Mouse (Mus musculus) hindbrain, embryonic 14.5 days (tissue): Measurements from ENCODE around the gene Cmklr1. TPM values are rescaled to one million over a fixed set of nuclear protein-coding genes. Genes with fewer than 3 reads are reported as not detected.

Experiments
- ATAC-seq: fragments of 200-750 bp; cut with Nextera tagmentation; 2 replicates; pipeline ENCODE4 v1.8.0; 2017; ENCODE audit warnings: moderate number of reproducible peaks, mild to moderate bottlenecking, moderate TSS enrichment, moderate library complexity; ENCODE audit not compliant: low FRiP score
- DNase-seq: peaks from one replicate; pipeline ENCODE4 v3.0.0-alpha.2; 2015; ENCODE audit warnings: low spot score
- H3K27ac ChIP-seq: fragments of 300-500 bp; sonication (generic); 2 replicates; pipeline ENCODE4 v1.5.1; 2014; ENCODE audit warnings: mild to moderate bottlenecking, moderate library complexity
- H3K27me3 ChIP-seq: fragments of 300-500 bp; sonication (generic); 2 replicates; pipeline ENCODE4 v1.6.1; 2014; ENCODE audit warnings: mild to moderate bottlenecking, low read length, mixed read lengths; ENCODE audit not compliant: control insufficient read depth, insufficient read depth
- H3K36me3 ChIP-seq: fragments of 300-500 bp; sonication (generic); replicated peaks from 2 replicates; pipeline ENCODE4 v1.6.1; 2014; ENCODE audit not compliant: control insufficient read depth, insufficient read depth
- H3K4me1 ChIP-seq: fragments of 300-500 bp; sonication (generic); replicated peaks from 2 replicates; pipeline ENCODE4 v1.6.1; 2014; ENCODE audit warnings: antibody characterized with exemption, low read length, mixed read lengths; ENCODE audit not compliant: control insufficient read depth, insufficient read depth
- H3K4me2 ChIP-seq: fragments of 300-500 bp; sonication (generic); replicated peaks from 2 replicates; pipeline ENCODE4 v1.6.1; 2014; ENCODE audit warnings: mild to moderate bottlenecking, moderate library complexity
- H3K4me3 ChIP-seq: fragments of 300-500 bp; sonication (generic); replicated peaks from 2 replicates; pipeline ENCODE4 v1.5.1; 2014; ENCODE audit warnings: mild to moderate bottlenecking, low read length
- H3K9ac ChIP-seq: fragments of 300-500 bp; sonication (generic); 2 replicates; pipeline ENCODE4 v1.6.1; 2014
- H3K9me3 ChIP-seq: fragments of 300-500 bp; sonication (generic); 2 replicates; pipeline ENCODE4 v1.6.1; 2016; ENCODE audit warnings: low read length; ENCODE audit not compliant: control insufficient read depth
- WGBS: fragments of 180-500 bp; shearing (Covaris S2); extraction: QIAGEN DNeasy Blood & Tissue Kit; methylation state at CpG from one replicate; pipeline ENCODE4 v1.1.7; 2014; 5-methylcytosine and 5-hydroxymethylcytosine counted together
- polyA plus RNA-seq: library from polyadenylated mRNA; unstranded; fragments of >200 nt; fragmentation: Nextera tagmentation; extraction: Ambion mirVana; gene quantifications from 2 replicates; pipeline ENCODE4 v1.2.1, GENCODE M21; 2014

Gene Cmklr1
- polyA plus RNA-seq, 1 experiment from 2014 or later: 2.7 TPM

DNA sequence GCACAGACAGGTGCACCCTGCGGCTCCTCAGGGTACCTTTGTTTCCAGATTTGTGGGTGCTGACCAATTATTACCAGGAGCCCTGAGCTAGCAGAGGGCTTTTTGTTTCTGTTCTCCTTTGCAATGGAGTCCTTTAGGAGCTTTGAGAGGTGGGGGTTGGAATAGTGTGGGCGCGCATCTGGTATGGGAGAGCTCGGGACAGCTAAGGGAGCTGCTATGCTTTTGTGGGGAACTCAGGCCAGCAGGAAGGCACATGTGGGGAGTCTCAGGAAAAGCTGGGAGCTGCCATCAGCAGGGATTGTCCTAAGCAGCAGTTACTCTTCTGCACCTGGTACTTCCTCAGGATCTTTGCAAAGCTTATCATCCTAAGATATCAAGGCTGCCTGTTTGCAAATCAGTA, 71.1 kb downstream of the Cmklr1 start:
- no peaks in the 10 kb centered on the region for H3K36me3 ChIP-seq
- 79% methylated on average over 4 of the region's 4 CpGs for WGBS
- H3K4me1 ChIP-seq: peaks cover 31% of the 10 kb centered on the region
- no peak overlapping the region for H3K4me3 ChIP-seq
- peak overlapping the region; percentile 49 for H3K27ac ChIP-seq
- H3K9me3 ChIP-seq: no peaks in the 10 kb centered on the region
- no peaks in the 10 kb centered on the region for H3K27me3 ChIP-seq
- no peak for ATAC-seq
- no peak for DNase-seq
- no peak overlapping the region for H3K4me2 ChIP-seq
- H3K9ac ChIP-seq: no peak overlapping the region

DNA sequence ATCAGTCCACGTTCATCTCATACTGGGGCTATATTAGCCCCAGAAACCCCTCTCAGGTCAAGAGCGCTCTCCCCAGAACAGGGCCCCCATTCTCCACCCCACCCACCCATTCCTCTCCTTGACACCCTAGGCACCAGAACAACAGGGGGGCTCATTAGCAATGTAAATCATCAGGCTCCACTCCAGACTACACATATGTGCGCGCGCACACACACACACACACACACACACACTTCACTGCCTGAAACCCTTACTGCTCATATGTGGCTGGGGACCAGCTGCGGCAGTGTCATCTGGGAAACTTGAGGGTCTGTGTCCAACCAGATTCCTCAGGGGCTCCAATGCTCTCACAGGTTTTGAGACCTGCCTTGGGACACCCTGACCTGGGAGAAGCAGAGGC, 71.8 kb downstream of the Cmklr1 start:
- Histone ChIP-seq H3K9me3 (no peaks in the 10 kb centered on the region), H3K27me3 (no peaks in the 10 kb centered on the region), H3K27ac (no peak overlapping the region; the same call in 1 of the 2 replicates), H3K4me3 (no peak overlapping the region), H3K36me3 (no peaks in the 10 kb centered on the region), H3K9ac (no peak overlapping the region), H3K4me2 (no peak overlapping the region), H3K4me1 (peaks cover 31% of the 10 kb centered on the region)
- ATAC-seq (no peak; the same call in 1 of the 2 replicates), DNase-seq (no peak)
- WGBS: 63% methylated on average over 6 of the region's 6 CpGs

DNA sequence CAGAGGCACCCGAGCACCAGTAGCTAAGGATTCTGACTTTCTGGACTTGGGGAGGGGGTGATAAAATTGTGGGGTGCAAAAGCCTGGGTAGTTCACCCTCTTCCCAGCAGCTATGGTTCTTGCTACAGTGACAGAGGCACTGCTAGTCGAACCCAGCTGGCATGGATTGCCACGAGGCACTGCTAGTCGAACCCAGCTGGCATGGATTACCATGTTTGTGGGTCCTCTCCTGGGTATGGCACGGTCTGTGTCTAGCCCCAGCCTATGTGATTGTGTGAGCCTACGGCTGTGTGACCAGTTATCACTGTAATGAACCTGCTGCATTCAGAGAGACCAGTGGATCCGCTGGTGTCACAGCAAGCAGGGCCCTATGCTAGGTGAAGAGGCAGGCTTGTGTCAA, 72.7 kb downstream of the Cmklr1 start:
- peak overlapping the region; percentile 42; the same call in 1 of the 2 replicates for H3K9ac ChIP-seq
- DNase-seq: no peak
- H3K27ac ChIP-seq: peak overlapping the region; percentile 38; the same call in 1 of the 2 replicates
- 69% methylated on average over 7 of the region's 7 CpGs for WGBS
- peak overlapping the region; percentile 42 for H3K4me2 ChIP-seq
- ATAC-seq: peak; percentile 49; the same call in 1 of the 2 replicates
- H3K4me1 ChIP-seq: peaks cover 31% of the 10 kb centered on the region
- H3K4me3 ChIP-seq: no peak overlapping the region; the same call in 1 of the 2 replicates
- no peaks in the 10 kb centered on the region for H3K27me3 ChIP-seq
- no peaks in the 10 kb centered on the region for H3K36me3 ChIP-seq
- H3K9me3 ChIP-seq: no peaks in the 10 kb centered on the region

DNA sequence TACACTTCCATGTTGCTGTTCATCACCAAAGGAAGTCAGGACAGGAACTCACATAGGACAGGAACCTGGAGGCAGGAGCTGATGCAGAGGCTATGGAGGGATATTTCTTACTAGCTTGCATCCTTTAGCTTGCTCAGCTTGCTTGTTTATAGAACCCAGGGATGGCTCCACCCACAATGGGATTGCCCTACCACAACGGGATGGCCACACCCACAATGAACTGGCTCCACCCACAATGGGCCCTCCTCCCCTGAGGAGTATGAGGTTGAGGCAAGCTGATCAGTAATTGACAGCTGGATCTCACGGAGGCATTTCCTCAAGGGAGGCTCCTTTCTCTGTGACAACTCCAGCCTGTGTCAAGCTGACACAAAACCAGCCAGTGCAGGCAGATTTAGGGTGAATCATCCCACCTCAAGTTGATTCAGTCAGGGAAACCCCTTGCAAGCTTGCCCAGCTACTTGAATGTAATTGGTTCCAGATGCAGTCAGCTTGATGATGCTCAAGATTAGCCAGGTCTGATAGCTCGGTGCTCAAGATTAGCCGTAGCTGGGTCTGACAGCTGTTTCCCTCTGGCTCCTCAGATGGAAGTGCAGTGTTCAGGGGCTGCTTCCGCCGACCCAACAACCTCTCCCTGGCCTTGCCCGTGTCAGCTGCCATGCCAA, 80.0 kb downstream of the Cmklr1 start:
- ATAC-seq (no peak), DNase-seq (no peak)
- Histone ChIP-seq H3K4me2 (no peak overlapping the region), H3K27me3 (no peaks in the 10 kb centered on the region), H3K9me3 (no peaks in the 10 kb centered on the region), H3K36me3 (no peaks in the 10 kb centered on the region), H3K4me1 (no peaks in the 10 kb centered on the region), H3K27ac (no peak overlapping the region), H3K9ac (no peak overlapping the region), H3K4me3 (no peak overlapping the region)
- 59% methylated on average over 7 of the region's 7 CpGs for WGBS

DNA sequence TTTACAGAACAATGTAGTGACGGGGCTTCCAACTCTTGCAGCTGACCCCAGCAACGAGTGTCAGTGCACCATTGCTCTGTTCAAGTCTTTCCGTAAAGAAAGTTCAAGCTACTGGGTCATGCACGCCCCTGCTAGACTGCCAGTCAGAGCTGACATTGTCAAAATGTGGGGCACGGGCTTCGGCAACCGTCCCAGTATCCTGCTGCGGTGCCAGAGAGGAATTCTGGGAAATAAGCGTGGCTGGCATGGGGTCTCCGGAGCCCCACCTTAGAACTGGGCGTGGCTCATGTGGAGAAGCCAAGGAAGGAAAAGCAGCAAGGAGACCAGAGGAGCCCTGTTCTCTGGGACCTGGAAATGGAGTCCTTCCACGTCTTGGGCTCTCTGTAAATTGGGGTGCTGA, 84.4 kb downstream of the Cmklr1 start:
- DNase-seq (no peak), ATAC-seq (no peak)
- no peaks in the 10 kb centered on the region for H3K4me1 ChIP-seq
- no peak overlapping the region for H3K4me3 ChIP-seq
- no peaks in the 10 kb centered on the region for H3K36me3 ChIP-seq
- no peaks in the 10 kb centered on the region for H3K9me3 ChIP-seq
- H3K27me3 ChIP-seq: no peaks in the 10 kb centered on the region
- H3K27ac ChIP-seq: no peak overlapping the region
- 67% methylated on average over 12 of the region's 12 CpGs for WGBS
- H3K4me2 ChIP-seq: no peak overlapping the region
- H3K9ac ChIP-seq: no peak overlapping the region

DNA sequence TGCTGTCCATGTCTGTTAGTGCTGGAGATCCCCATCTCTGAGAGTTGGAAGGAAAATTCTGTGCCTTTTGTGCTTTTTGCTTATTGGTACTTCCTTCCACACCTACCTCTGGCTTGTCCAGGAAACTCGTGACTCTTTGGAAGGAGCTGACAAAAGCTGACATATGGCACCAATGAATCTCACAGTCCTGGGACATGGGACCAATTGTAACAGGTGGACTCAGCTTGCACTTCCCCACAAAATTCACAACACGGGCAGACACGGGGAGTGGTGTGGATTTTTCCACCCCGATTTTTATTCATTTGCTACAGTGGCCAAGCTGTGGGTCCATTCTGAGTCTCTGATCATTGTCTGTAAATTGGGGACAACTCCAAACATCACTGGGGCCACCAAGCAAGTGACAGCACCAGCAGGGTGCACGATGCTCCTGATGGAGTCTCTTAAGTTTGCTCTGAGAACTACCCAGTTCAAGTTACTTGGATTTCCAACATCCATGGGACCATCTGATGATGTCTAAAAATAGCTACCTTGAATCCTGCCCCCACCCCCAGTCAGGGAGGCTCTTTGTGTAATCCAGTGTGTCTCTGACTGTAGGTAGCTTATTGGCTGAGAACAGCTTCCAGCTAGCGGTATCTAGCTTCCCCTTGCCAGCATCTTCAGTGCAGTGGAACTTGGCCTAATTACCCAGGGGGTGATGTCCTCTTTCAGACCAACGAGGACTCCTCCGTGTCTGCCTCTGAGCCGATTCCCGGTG, 84.9 kb downstream of the Cmklr1 start:
- Histone ChIP-seq H3K4me1 (no peaks in the 10 kb centered on the region), H3K4me3 (no peak overlapping the region), H3K27me3 (no peaks in the 10 kb centered on the region), H3K27ac (no peak overlapping the region), H3K36me3 (no peaks in the 10 kb centered on the region), H3K9me3 (no peaks in the 10 kb centered on the region), H3K4me2 (no peak overlapping the region), H3K9ac (no peak overlapping the region)
- DNase-seq: no peak
- 76% methylated on average over 10 of the region's 10 CpGs for WGBS
- no peak for ATAC-seq

DNA sequence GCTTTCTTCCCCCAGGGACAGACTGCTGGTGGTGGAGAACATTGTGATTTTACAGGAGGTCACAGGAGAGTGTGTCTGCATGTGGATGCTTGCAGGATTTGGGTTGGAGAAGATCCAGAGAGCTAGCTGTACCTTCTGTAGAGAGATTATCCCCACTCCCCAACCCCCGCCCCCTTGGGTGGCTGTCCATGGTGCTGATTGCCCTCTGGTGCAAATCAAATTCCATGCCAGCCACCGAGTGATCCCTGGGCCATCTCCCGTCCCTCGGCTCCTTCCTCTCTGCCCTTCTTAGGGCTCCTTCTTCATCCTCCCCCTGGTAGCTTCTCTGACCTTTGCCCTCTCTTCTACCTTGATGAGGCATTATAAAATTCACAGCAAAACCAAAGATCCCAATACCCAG, 85.8 kb downstream of the Cmklr1 start:
- no peak for DNase-seq
- no peaks in the 10 kb centered on the region for H3K36me3 ChIP-seq
- H3K9me3 ChIP-seq: no peaks in the 10 kb centered on the region
- no peak for ATAC-seq
- 42% methylated on average over 4 of the region's 4 CpGs for whole genome bisulfite sequencing
- no peak overlapping the region for H3K9ac ChIP-seq
- H3K4me1 ChIP-seq: no peaks in the 10 kb centered on the region
- no peaks in the 10 kb centered on the region for H3K27me3 ChIP-seq
- H3K4me3 ChIP-seq: no peak overlapping the region
- no peak overlapping the region for H3K4me2 ChIP-seq
- no peak overlapping the region for H3K27ac ChIP-seq

Other genes starting within 250 kb of the Cmklr1 start
- gene Wscd2, start 160.1 kb downstream of the Cmklr1 start, polyA plus RNA-seq: 13.6 and 13.7 TPM in 2 replicates
- gene 1700069L16Rik, start 74.3 kb upstream of the Cmklr1 start, polyA plus RNA-seq: not detected in 2 replicates
- 7.0 and 7.5 TPM in 2 replicates for gene Ficd, start 85.4 kb upstream of the Cmklr1 start, polyA plus RNA-seq
- 33.0 and 37.1 TPM in 2 replicates for gene Sart3, start 122.1 kb upstream of the Cmklr1 start, polyA plus RNA-seq
- gene Iscu, start 122.3 kb upstream of the Cmklr1 start, polyA plus RNA-seq: 81.5 and 92.4 TPM in 2 replicates
- 4.8 and 5.0 TPM in 2 replicates for gene Tmem119, start 150.1 kb upstream of the Cmklr1 start, polyA plus RNA-seq
- gene Selplg, start 182.2 kb upstream of the Cmklr1 start, polyA plus RNA-seq: 1.6 and 2.4 TPM in 2 replicates